Mouse (Mus musculus) cerebellum, adult 18-20 months (tissue): Measurements from ENCODE around the gene Lancl1.

Source experiments
- DNase-seq, 2 experiments: peaks; one replicate each; pipeline ENCODE4 v3.0.0; 2021

Gene Lancl1

DNA sequence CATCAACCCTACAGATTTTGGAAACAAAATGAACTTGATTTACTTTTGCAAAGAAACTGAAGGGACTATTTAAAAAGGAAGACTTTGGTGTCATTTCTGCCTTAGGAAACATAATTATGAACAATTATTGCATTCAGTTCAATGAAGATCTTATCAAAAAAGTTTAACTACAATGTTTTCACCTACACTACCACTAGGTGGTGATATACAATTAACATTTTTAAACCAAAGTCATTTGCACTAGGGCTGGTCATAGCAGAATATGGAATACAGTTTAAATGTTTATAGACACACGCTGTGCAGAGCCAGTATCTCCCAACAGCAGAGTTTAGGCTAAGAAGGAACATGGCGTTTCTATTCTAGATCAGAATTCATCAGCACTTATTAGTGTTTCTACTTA lies 24.5 kb downstream of the Lancl1 start:
- DNase-seq, result no peak

DNA sequence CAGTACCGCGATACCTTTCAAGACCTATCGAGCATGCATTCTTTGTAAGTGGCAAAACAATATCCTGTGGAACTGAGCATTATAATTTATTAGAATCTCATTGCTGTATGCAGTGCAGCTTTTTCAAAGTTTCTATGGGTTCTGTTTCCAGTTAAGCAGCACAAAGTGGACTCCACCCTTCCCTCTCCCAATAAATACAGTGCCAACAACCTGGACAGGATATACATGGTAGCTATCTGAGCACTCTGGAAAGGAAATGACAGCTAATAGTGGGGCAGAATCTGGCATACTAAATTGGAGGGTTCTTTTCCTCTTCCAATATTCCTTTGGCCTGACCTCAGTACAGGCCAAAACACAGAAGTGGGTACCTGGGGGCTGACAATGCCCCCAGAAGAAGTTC lies 28.2 kb downstream of the Lancl1 start:
- DNase-seq, result no peak

DNA sequence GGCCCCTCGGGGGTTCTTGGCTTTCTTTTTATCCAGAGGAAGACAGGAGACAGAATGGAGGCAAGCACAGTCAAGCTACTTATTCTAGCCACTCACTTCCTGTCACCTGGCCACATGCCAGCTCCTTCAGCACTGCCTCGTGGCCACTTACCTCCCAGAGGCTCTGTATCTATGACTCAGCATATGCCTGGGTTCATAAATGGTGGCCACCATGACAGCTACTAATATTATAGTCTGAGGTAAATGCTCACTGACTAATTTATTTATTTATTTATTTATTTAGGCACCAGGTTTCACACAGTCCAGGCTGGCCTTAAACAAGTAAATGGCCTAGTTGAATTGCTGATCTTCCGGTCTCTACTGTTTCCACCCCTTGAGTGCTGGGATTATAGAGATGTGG lies 35.0 kb downstream of the Lancl1 start:
- DNase-seq, result peak; percentile 9

DNA sequence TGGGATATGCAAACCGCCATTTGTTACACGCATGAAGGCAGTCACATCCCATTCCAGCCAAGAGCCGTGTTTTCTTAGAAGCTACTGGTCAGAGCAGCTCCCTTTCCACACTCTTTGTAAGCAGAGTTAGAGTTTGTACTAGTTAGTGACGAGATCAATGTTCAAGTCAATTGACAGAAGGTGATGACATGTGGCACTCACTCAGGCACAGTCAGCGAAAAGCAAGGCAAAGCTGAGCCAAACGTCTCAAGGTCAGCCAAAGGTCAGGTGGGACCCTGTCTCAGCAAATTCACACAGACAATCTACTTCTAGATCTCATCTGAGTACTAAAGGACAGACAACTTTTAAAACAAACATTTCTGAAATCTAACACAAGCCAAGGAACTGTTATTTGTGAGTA lies 36.4 kb downstream of the Lancl1 start:
- DNase-seq, result no peak

DNA sequence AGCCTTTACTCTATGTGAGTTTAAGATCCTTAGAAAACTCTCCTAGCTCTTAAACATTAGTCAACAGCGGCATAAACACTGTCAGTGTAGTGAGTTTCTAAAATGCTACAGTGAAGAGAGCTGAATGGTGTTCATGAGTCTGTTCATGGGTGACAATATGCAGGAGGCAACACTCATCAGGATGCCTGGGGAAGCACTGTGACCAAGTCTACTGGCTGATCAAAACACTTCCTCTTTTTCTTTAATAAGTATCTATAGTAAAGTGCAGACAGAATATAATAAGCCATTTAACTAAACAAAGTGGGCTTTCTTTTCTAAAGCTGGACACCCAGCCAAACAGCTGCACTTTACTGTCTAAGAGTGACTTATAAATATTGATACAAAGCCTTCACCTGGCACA lies 37.3 kb downstream of the Lancl1 start:
- DNase-seq, result no peak

DNA sequence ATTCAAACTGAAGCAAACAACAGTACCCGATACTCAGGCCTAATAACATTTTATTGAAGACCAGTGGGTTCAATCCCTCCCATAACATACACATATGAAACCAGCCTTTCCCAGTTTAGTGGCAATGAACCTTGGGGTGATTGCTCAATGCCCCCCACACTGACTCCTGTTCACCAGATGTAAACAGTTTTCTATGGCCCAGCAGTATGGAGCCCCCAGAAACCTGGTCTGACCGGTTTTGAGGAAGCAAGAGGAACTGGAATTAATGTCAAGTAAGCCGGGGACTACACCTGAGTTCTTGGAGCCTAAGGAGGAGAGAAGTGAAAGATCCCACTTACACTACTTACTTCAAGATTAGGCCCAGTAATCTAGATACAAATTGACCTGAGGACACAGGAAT lies 38.2 kb downstream of the Lancl1 start:
- no peak for DNase-seq

DNA sequence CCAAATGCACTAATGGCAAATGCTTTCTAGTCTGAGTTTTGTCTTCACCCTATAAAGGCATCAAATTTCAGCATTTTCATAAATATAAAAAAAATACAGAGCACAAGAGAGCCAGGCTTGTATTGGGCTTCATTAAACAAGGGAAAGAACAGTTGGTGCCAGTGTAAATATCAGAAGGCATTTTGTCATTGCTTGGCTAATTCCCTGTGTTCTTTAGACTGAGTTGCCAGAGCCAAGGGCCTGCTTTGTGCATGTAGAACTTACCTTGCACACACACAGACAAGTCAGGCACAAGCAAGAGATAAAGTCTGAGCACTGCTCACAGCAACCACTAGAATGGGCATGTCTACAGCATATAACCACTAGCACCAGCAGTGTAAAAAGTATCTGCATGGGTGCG lies 40.1 kb downstream of the Lancl1 start:
- DNase-seq, result no peak

DNA sequence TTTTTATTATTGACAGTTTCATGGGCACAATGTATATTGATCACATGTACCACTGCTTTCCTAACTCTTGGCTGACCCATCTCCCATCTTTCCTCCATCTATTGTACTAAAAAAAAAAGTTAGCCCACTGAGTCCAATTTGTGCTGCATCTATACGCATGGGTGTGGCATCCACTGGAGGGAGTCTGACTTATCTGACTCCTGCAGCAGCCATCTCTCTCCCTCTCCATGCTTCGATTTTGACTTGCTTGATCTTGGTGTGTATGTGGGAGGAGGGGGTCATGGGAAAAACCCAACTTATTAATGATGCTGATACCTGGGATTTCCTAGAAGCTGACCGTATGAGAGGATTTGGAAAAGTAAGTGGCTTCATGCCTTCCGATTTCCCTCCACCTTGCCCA lies 40.5 kb downstream of the Lancl1 start:
- DNase-seq, result no peak

DNA sequence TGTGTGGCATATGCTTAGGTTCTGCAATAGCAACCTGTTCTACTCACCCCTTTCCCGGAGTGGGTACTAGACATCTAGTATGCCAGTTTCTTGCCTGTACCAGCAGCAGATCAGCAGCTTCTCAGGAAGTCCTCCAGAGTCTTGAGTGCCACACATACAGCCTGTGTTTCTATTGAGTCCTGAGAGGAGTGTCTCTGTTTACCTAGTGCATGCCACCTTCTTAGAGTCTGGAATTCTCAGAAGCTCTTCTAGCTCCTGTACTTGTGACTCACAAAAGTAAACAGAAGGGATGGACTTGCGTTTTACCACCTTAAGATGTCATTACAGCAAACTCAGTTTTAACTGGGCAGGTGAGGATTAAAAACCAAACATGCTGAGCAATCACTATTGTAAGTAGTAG lies 41.9 kb downstream of the Lancl1 start:
- DNase-seq, result no peak

DNA sequence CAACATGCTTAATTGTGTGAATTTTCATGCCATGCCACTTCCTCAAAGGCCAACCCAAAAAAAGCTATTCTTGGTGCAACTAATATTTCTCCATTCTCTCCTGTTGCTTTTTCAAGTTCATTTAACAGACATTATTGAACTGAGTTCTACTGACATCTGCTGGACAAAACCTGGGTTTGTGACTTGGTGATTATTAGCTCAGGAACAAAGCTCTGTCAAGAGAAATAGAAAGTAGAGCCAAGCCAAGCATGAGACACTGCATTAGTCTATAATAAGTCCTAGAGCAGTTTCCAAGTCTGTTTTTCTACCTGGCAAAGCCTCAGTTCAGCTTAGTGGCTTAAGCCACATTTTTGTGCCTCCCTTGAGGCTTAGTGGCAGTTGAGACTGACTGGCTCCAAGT lies 45.9 kb downstream of the Lancl1 start:
- DNase-seq, result peak in 1 of 2 experiments; percentile 5

DNA sequence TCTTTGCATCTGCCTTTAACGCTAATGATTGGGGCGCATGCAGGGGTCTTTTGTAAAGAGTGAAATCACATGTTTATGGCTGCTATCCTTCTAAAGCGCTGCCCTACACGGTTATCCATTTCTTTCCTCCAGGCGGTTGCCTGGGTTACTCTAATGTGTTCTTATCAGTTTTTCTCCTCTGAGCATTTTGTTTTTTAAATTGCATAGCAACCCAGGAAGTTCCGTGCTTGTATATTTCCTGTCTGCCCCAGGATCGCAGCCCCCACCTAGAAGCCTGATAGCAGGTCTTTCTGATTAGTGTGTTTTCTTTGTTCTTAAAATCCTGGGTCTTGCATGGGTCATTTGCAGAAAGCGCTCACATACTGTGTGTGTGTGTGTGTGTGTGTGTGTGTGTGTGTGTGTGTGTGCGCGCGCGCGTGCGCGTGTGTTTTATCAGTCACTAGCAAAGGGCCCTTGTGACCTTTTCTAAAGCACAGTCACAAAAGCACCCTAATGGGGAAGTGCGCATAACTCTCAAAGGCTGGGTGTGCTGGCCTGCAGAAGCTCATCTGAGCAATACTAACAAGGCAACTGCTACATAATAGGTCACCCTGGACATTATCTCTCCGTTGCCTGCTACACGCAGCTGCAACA lies 51.0 kb downstream of the Lancl1 start:
- no peak for DNase-seq

DNA sequence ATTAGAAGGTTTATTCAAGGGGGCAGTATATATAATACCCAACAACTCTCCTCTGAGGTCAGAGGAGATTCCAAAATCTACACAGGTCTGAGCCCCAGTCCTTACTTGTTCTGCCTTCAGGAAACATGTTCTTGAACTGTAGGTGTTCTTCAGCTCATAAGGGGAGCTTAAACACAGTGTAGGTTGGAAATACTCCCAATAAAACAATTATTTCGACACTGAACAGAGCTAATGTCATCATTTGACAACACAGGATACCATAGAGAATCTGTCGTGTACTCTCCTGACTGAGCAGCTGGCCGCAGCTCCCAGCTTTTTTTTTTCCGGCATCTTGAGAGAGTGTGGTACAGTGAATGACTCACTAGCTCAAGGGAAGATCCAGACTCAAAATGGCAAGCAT lies 52.8 kb downstream of the Lancl1 start:
- DNase-seq, result no peak

DNA sequence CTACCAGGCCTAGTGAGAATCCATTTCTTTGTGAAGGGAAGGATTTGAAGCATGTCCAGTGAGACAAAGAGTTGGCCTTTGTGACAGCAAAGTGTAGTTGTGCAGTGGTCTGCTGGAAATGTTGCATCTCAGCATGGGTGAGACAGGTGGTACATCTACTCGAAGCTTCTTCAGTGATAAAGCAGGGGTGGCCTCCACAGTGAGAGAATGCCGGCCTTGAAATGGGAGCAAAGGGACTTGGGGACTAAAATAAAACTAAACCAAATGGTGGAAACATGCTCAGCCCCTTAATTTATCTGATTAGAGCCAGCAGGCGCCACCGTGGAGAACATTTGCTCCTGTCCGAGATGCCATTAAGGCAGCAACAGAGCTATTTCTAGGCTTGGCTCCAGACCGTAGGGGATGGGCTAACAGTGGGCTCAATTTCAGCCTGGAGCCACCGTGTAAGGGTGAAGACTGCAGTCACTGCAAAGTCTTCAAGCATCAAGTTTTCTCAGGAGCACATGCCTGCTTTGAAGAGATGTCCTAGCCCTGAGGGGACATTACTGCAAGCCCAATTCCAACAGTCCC lies 53.5 kb downstream of the Lancl1 start:
- DNase-seq, result no peak

DNA sequence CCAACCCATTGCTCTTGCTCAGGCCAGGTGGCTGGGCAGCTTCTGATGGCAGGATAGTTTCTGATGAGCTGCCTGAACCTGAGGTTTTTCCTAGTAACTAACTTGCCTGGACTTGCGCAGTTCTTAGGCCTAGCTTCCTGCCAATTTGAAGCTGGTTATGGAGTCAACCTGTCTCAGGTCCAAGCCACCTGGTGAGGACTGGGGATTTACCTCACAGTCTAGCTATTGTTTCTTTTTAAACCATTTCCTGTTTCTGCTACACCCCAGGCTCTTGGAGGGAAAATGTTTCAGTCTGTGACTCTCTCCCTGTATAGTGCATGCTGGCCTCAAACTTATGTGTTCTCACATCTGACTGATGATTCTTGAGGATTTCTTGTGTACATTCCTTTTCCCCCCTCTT lies 58.5 kb downstream of the Lancl1 start:
- DNase-seq, result no peak

DNA sequence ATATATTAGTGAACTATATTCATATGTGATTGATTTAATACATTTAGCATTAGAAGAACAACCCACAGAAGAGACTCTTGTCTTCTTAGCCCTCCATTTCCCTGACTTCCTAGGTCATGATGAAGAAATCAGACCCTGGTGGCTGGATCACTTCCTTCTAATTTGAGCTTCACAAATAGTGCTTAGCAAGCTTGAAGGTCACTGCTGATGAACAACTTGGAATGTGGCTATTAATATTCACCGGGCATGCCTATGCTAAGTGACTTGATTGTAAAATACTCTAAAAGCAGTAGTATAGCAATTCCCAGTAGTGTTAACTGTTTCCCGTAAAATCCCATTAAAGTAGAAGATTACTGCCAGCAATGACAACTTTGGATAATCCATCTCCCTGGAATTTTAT lies 63.2 kb downstream of the Lancl1 start:
- DNase-seq, result no peak

DNA sequence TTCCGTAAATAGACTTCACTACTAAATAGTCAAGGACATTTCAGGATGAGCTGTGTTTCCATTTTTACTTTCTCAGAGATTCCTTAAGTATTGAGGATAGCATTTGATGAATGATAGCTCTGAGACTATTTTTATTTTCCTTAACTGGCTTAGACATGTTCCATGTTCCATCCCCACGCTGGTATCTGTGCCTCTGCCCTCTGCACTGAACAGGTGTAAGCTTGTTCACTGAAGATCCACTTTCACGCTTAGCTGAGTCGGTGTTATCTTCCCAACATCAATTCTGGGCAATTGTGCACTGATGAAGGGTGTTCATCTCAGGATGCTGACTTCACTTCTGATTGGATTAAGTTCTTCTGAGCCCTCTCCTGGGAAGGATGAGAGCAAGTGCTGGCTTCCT lies 73.8 kb downstream of the Lancl1 start:
- no peak for DNase-seq

DNA sequence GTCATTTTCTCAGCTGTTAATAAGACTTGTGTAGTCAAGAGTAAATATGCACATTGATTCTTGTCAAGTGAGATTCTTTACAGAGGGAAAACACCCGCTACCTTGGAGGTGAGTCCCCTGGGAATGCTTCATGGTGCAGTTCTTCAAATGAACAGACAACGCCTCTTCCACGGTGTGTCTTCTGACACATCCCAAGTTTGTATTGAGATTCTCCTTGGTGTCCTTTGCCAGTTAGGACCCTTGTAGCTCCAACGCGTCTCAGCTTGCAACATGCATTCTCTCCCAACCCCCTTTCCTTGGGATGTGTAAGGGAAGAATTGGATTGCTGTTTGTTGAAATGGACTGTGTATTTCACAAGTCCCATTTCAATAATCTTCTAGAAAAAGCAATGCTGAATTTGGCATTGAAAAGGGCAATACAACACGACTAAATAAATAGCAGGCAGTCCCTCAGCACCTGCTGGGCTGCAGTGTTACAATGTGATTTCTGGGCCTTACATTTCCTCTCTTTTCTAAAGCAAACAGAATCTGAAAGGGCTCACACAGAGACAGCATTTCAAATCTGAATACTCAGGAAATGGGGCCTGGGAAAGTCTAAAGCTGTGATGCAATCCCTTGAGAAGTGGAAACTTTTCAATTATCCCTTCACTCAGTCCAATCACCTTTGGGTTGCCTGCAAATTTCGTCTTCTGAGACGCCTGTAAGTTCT lies 78.0 kb downstream of the Lancl1 start:
- no peak for DNase-seq

DNA sequence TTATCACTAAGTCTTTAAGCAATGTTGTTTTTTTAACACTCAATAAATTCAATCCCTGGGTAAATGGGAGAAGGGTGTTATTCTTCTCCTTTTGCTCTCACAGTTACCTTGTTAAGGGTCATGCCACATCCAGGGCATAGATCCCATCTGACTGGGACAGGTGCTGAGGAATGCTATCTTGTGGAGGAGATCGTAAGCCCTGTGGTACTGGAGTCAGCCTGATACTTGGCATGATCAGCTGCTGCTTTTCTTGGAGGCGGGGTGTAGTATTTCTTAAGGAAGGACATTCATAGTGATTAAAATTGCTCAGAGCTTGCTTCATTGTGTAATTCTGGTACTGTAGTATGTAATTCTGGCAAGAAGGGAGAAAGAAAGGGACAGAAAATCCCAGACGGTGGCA lies 81.3 kb downstream of the Lancl1 start:
- DNase-seq, result no peak

DNA sequence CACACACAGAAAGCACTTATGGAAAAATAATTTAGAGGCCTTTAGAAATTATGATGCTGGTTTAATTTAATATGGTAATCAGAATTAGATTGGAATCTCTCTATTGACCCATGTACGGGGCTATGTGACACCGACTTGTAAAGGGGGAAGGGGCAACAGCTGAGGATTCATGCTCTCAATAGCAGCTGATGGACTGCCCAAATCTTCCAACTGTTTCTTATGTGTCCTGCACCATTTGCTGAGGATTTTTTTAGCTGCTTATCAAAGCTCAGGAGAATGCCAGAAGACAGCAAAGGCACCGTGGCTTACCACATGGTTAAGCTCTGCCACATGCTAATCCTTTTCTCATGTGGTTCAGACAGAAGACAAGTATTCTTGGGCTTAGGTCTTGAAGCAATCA lies 87.6 kb downstream of the Lancl1 start:
- no peak for DNase-seq
